Mouse (Mus musculus) right cerebral cortex, postnatal 36 days (tissue): ENCODE measurements at regions not wholly inside any gene's neighbourhood (a gene's known extent, or its start where the extent isn't known, plus 50 kb on each side); places are given as distances from the start of the nearest gene placed in this dataset.

ENCODE experiments used
- DNase-seq, 2 experiments: peaks; one replicate each; pipeline ENCODE4 v3.0.0; 2022; ENCODE audit warnings: low spot score in 2 of 2, mixed read lengths in 1 of 2

DNA sequence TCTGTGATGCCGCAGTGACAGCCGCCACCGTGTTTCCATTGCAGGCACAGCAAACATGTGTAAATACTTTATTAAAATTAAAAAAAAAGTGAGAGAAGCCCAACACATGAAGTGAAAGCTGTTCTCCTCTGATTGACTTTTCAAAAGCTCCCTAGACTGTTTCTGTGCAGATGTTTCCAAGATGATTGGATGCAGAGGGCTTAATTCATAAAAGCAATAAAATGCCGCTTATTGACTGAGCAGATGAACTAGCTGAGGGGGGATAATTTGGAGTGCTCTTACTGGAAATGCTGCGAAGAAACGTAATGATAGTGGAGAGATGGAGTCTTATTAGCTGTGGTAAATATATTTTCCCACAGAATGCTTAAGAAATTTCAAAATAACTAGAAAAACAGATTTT is 170.4 kb downstream of the Rnf144a start:
- no peak for DNase-seq

DNA sequence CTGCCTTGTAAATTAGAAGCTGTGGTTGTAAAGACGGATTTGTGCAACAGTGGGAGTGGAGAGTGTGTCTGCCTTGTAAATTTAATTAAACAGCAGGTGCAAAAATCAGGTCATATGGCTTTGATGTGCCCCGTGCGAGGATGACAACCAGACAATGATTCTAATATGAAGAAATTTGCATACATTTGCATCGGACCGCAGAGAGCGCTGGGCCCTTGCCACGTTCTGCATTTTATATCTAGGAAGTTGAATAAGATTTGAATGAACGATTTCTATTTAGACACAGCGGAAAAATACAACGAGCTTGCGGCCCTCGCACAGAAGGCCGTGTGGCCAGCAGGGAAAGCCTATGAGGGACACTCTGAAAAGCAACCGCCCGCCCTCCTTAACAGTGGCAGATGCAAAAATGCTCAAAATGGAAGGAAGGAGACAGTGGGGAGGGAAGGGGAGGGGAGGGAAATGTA is 187.5 kb downstream of the Rnf144a start:
- DNase-seq: peak; percentile 14 to 57

DNA sequence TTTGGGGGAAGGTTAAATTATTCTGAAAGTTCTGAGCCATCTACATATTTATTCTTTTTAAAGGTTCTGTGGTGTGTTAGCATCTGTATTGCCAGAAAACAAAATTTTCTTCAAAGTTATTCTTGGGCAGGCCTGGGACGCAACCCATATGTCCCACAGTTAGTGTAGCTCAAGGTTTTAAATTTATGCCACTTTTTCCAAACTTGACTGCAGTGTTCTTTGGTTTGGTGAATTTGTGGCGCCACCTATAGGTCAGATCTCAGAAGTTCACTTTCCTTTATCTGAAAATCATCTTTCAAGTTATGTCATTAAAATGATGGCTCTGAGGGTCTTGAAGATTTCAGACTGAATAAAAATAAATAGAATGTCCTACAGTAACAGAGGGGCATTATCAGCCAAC is 188.7 kb downstream of the Rnf144a start:
- DNase-seq: peak in 1 of 2 experiments; percentile 31

DNA sequence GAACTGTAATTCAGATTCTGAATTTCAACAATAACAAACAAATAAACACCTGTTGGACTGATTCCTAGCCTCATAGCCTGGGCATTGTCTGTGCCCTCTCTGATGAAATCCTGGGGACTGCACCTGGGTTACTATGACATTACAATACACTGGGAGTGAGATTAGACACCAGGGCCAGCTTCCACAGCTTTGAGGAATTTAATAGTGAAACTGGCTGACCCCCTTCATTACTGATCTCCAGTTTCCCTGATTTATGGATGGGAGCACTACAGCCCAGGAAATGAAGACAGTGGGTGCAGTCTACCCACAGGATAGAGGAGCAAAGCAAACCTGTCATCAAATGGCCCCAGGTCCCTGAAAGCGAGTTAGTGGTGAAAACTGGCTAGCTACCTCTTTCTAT is 202.6 kb downstream of the Rnf144a start:
- DNase-seq: no peak

DNA sequence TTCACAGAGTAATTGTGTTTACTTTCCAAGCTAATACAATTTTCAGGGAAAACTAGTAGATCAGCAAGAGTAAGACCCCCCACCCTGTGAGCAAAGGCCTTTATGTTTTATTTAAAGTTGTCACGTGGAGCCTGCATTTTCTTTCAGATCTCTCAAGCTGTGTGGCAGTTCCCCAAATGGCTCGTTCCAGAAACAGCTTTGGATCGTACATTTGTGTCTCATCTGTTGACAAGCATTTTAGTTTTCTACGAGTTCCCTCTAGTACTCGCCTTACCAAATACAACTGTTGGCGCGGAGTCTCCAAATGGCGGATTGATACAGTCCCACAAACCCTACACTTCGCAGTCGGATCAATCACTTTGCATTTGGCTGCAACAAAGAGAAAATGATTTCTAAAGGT is 203.6 kb downstream of the Rnf144a start:
- DNase-seq: no peak

DNA sequence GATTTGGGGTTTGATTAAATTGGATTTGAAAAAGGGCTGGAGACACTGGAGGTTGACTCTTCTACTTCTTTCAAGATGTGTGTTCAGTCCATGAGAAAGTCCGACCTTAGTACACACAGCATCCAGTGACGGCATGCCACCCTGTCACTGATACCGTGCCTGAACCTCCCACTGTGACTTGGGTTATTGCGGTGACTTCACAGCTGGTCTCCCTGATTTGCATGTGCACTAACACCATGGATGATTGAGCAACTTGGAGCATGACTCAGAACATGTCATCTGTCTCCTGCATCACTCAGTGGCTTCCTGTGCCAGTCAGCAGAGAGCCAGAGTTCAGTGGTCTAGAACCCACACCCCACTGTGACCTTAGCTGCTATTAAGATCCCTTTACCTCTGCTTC is 208.3 kb downstream of the Rnf144a start:
- no peak for DNase-seq

DNA sequence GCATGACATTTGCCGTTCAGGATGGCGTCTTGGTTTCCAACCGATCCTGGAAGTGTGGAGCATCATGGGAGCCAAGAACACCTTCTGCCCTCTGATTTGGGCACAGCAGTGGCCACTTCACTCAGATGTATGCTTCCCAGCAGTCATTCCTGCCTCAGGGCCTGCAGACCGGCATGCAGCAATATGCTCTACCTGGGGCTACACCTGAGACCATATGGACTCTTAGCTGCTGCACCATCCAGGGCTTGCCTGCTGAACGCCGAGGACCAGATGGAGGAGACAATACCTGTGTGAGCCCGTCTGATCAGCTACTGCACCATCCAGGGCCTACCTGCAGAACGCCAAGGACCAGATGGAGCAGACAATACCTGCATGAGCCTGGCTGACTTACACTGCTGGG is 209.0 kb downstream of the Rnf144a start:
- no peak for DNase-seq

DNA sequence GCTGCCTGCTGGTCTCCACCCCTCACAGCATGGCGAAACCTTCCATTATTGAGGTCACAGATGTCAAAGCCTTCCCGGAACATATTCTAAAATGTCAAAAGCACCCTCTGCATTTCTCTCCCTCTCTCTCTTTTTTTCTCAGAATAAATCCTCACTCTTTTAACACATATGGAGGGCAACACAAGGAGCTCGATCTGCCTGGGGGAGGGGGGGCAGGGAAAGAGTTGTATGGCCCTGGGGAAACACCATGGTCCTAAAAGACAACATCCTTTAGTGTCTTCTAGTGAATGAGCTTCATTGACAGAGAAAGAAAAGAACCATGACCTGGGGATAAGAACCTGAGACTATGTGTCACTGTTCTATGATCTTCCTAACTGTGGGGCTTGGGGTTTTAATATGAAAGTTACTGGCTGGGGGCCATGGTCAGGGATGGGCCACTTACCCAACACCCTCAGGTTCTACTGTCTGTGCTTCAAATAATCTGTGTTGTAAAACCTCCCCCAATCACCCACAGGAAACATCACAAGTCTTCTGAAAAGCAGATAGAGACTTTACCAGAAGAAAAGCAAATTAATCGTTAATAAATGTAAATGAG is 223.0 kb downstream of the Rnf144a start:
- DNase-seq: no peak

DNA sequence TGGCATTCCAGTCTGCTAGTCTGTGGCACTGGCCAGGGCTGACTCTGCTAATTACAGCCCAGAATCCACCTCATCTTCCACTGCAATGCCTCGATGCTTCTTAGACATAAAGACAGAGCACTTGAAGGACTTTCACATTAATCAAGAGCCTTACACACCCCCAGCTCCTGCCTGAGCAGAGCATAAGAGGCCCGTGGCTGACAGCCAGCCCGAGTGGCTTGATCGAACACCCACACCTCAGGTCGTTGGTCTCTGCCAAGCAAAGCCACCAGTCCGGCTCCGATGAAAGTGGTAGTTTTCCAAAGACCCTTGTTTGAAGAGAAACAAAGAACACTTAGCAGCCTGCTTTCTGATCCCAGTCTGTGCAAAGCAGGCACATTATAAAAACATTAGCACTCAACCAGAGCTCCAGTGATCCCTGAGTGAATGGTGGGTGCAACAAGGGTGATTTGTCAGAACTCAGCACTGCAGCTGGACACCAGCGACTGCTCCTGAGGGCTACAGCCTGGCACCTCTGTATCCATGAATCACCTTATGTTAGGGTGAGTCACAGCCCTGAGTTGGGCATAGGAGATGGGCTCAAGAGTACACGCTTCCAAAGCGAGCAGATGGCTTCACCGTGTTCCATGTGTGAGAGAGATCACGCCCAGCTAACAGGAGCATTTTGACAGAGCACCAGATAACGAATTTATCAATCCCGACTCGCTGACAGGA is 223.6 kb downstream of the Rnf144a start:
- peak in 1 of 2 experiments; percentile 4 for DNase-seq

DNA sequence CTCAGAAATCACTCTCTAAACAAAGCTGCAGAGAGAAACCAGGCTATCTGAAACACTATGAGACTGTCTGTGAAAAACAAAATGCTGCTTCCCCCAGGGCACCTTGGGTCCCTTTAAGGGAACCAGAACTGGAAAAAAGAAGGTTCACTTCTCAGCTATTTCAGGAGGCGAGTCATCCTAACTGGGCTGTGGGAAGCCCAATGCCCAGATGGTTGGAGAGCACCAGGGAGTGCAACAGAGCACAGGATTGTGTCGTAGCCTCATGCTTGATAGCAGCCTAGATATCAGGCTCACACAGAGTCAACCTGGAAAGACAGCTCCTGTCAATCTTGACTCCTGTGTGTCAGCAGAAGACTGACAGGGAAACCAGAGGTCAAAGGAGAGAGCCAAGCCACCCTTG is 226.1 kb downstream of the Rnf144a start:
- no peak for DNase-seq

DNA sequence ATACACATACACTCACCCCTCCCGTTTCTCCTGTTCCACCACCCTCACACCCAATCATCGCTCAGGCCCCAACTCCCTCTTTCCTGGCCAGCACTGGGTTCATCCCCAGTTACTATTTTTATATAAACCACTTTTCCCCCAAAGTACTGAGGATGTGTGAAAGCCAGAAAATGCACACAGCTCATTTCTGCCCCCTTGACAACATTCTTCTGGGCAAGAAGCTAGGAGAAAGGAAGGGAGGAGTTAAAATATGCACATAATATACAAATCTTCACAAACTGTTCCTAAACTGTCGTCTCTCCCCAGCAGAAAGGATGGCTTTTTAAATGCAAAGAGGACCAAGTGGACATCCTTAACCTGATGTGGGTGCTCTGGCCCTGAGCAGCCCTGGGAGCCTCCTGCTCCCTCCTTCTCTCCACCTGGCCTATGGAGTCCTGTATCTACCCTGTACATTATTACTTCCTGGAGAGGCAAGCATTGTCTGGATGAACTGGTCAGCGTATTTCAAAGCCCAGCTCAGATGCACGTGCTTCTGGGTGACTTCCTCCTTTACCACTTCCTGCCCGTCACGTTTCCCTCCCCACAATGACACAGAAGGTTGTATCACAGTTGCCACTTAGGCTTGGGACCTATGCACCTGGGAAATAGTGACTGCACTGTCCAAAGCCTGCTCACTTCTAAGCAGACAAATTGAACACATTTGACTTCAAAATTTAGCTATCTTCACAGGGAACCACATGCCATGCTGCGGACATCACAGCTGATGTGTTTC is 227.8 kb downstream of the Rnf144a start:
- no peak for DNase-seq

DNA sequence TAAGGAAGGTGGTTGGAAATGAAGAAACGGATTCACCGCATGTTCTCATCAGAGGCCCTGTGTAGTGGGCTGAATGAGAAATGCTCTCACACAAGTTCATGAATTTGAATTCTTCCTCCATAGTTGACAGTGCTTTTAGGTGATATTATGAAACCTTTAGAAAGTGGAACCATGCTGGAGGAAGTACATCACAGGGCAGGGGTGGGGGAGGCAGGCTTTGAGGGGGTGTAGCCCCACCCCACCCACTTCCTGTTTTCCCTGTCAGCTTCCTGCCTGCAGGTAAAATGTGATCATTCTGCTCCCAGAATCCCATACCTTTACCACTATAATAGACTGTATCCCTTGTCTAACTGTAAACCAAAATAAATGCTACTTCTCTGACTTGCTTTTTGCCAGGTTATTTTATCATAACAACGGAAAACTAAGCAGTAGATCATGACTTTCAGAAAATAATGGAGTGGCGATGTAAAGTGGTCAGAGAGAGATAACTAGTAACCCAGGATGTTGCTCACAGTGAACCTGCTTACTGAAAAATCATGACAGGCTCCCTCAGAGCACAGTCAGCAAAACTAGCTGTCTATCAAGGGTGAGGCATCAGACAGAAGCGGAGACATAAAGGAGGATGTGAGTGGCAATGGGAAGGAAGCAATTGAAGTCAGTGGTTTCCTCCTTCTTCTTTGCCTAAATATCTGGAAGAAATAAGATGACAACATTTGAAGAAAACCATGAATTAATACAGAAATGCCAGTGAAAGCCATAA is 230.2 kb downstream of the Rnf144a start:
- no peak for DNase-seq

DNA sequence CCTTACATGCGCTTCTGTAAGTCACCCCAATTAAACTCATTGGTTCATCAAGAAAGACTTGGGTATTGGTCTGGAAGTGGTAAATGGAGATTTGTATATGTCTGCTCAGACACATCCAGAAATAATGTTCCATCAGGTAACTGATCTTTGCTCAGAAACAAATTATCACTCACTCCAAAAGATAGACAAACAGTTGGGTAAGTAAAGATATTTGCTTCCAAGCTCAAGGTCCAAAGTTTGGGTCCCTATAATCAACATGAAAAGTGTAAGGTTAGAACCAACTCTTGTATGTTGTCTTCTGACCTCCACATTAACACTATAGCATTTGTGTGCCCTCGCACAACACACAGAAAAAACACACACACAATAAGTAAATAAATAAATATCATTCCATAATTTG is 232.0 kb downstream of the Rnf144a start:
- no peak for DNase-seq

DNA sequence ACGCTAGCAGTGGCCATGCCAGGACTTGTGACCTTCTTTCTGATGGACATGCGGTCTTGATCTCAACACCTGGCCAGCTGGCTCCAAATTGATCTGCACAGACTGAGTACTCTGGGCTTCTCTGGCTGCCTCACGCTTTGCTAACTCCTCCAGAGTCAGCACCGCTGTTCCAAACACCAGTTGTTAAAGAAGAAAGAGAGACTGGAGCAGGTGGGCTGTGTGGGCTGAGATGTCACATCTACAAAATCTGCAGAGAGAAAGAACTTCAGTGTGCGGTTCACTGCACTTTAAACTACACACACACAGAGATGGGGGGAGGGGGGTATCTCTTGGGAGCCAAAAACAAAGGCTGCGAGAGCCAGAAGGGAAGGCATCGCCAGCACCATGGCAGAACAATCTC is 234.2 kb downstream of the Rnf144a start:
- DNase-seq: peak; percentile 47 to 53

DNA sequence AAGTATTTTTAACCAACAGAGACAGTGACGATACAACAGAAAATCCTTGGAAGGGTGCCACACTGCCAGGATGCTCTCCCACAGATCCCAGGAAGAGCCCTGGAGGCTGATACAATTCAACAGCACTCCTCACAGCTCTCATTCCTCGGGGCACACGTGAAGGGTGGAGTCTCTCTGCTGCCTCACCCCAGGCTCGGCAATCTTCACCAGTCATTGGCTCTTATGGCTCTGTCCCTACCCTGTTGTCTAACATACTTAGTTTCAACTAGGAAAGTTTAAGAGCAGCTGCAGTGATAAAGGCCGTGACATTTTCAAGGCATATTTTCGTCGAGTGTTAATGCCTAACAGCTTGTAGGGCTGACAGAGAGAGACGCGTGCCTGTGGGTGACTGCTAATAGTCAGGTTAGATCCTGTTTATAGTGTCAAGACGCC is 238.8 kb downstream of the Rnf144a start:
- DNase-seq: peak; percentile 27 to 40

DNA sequence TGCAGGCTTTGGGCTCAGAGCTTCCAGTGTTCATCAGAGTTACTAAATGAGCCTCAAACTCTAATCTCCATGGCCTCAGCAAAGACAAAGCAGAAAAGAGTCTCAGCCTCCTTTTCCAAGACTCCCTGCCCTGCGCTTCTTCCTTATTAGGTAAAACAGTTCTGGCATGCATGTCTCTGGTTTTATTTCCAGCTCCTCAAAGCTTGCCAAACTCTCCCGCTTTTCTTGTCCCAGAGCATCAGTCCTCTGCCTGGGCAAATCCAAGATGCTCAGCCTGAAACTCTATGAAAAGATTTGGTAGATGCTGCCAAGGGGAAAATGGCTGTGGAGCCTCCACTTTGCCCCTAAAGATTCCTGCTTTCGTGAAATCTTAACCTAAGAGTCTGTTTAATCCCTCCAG is 251.6 kb downstream of the Rnf144a start:
- peak in 1 of 2 experiments; percentile 56 for DNase-seq

DNA sequence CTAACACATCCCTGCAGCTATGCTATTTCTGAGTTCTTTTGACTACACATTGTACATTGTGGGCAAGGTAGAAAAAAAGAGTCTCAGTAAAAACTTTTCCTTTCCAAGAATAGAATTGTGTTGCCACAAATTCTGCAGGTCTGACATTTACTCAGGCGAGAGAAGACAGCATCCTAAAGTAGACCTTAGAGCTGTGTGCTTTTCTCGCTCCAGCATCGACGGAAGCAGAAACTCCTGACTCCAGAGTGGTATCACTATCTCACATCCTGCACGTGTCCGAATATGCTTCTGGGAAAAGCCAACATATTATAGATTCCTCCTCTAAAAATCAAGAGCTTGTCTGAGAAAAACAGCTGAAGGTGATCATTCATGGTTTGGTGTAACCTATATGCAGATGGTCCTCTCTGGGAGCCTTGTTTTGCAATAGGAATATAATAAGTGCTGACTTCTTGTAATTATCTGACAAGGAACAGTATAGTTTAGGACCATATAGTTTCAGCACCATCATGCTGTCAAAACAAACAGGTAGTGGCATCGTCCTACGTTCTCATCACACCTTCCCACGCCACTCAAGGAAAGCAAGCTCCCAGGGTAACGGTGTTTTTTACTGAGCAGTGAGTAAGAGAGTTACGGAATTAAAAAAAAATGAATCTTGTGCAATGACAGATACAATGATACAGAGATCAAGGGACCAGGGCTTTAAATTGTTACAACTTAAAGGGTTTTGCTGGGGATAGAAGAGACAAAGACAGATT is 254.0 kb downstream of the Rnf144a start:
- peak in 1 of 2 experiments; percentile 28 for DNase-seq

DNA sequence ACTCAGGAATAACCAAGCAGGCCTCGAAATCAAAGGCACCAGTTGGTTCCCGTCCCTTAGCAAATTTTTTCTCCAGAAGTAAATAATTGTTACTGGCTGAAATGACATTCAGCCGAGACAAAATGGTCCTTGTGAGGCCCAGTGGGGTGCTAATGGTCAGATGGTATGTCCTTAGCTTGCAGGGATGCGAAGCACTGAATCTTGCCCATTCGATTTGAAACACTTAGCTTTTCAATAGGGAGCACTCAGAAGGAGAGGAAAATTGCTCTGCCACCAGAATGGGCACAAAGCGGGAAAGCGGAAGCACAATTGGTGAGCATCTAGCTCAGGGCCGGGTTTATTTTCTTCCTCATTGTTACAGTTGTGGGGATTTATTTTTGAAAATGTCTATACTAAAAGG is 262.1 kb downstream of the Rnf144a start:
- no peak for DNase-seq

DNA sequence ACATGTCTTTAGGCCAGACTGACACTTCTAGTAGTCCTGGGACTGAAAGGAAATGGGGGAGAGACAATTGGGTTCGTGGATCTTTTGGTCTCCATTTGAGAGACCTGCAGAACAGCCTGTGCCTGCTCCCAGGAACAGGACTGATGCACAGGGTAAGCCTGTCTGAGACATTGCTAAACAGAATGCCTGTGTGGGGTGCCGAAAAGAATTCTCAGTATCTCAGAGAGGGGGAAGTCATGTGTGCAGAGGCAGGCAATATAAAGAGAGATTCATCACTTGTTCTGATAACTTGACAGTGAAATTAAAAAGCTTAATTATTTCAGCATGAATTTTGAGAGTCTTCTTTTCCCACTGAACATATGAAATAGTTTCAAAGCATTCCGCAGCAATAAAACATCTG is 268.7 kb downstream of the Rnf144a start:
- DNase-seq: no peak

DNA sequence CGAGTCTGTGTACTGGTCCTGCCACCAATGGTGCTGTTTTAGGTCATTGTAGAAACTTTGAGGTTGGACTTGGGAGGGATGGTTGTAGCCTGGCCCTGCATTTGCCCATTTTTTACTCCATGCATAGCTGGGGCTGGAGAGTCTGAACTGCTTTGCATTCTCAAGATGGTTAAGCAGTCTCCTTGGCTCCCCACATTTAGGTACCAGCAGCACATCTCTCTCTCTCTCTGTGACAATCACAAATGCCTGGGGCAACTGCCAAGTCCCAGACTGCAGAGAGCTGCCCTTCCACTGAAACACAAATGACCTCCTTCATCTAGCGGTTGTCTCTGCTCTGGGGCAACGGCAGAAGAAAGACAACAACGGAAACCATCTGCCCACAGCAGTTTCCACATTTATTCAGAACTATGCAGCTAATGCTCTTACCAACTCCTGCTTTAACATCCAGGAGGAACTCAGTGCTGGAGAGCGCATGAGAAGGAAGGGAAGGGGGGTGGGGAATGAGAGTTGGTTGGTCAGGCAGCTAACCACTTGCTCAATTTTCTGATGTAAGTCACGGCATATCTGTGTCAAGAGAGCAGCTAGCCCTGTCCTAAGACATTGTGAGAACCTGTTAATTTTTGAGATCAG is 269.9 kb downstream of the Rnf144a start:
- no peak for DNase-seq

DNA sequence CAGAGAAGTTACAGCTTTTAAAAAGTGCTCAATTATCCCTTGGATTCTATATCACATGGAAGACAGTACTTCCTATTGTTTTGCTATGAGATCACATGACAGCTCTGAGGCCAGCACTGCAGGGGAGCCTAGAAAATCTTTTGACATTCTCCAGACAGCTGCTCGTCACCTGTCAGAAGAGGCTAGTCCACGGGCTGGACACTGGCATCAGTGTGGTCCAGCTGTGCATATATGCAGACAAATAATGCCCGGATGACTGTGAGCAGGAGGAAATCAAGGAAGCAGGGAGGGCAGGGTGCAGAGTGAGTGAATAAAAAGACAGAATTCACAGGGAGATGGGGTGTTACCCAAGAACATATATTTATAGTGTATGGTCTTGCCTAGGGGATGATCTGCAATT is 270.4 kb downstream of the Rnf144a start:
- no peak for DNase-seq
